Mouse (Mus musculus) cortical plate, adult 2 months (tissue): ENCODE results near the gene Mrgpre.

Experiments
- CTCF ChIP-seq: fragments of 200-500 bp; IDR thresholded peaks from 2 replicates; pipeline ENCODE4 v1.5.1; 2011; ENCODE audit warnings: mild to moderate bottlenecking, control low read depth, low read length; ENCODE audit not compliant: insufficient read depth; ENCODE audit errors: extremely low read depth
- POLR2A ChIP-seq: fragments of 200-500 bp; IDR thresholded peaks from 2 replicates; pipeline ENCODE4 v1.6.1; 2011; ENCODE audit warnings: mild to moderate bottlenecking, low read length, control low read depth; ENCODE audit not compliant: insufficient read depth; ENCODE audit errors: extremely low read depth

DNA sequence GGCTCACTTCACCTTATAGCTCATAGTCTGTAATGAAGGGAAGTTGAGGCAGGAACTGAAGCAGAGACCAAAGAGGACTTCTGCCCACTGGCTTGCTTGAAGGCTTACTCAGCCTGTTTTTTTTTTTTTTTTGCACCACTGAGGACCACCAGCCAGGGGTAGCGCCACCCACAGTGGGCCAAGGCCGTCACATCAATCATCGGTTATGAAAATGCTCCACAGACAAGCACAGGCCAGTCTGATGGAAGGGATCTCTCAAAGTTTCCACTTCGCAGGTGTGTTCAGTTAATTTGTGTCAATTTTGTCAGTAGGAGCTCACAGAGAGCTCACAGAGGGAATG, 38.9 kb upstream of the Mrgpre start:
- no peak for TF ChIP-seq POLR2A
- no peak for TF ChIP-seq CTCF
